Mouse (Mus musculus) heart, postnatal 0 days (tissue): ENCODE results near the gene Nfix. TPM values are rescaled to one million over a fixed set of nuclear protein-coding genes. Genes with fewer than 3 reads are reported as not detected.

Experiments
- ATAC-seq: fragments of 200-750 bp; cut with Nextera tagmentation; 2 replicates; pipeline ENCODE4 v1.8.0; 2017; ENCODE audit warnings: low read depth, moderate number of reproducible peaks, moderate library complexity; ENCODE audit not compliant: insufficient read depth
- DNase-seq: peaks from one replicate; pipeline ENCODE4 v3.0.0-alpha.2; 2016; ENCODE audit warnings: low spot score
- H3K27ac ChIP-seq: fragments of 300-500 bp; sonication (generic); 2 replicates; pipeline ENCODE4 v1.5.1; 2014; ENCODE audit warnings: low read depth, mild to moderate bottlenecking
- H3K27me3 ChIP-seq: fragments of 300-500 bp; sonication (generic); 2 replicates; pipeline ENCODE4 v1.6.1; 2014; ENCODE audit warnings: low read length, mixed read lengths; ENCODE audit not compliant: control insufficient read depth, insufficient read depth
- H3K36me3 ChIP-seq: fragments of 300-500 bp; sonication (generic); replicated peaks from 2 replicates; pipeline ENCODE4 v1.6.1; 2014; ENCODE audit warnings: low read length, mixed read lengths; ENCODE audit not compliant: control insufficient read depth, insufficient read depth
- H3K4me1 ChIP-seq: fragments of 300-500 bp; sonication (generic); 2 replicates; pipeline ENCODE4 v1.6.1; 2014; ENCODE audit warnings: antibody characterized with exemption; ENCODE audit not compliant: control insufficient read depth, insufficient read depth
- H3K4me2 ChIP-seq: fragments of 300-500 bp; sonication (generic); 2 replicates; pipeline ENCODE4 v1.6.1; 2014; ENCODE audit warnings: low read depth, mild to moderate bottlenecking, low read length, moderate library complexity
- H3K4me3 ChIP-seq: fragments of 300-500 bp; sonication (generic); 2 replicates; pipeline ENCODE4 v1.5.1; 2014; ENCODE audit warnings: low read depth, low read length
- H3K9ac ChIP-seq: fragments of 300-500 bp; sonication (generic); replicated peaks from 2 replicates; pipeline ENCODE4 v1.6.1; 2014; ENCODE audit warnings: low read depth, low read length, mixed read lengths
- H3K9me3 ChIP-seq: fragments of 300-500 bp; sonication (generic); replicated peaks from 2 replicates; pipeline ENCODE4 v1.6.1; 2016; ENCODE audit warnings: low read length; ENCODE audit not compliant: control insufficient read depth
- CTCF ChIP-seq: IDR thresholded peaks from 2 replicates; pipeline ENCODE4 v1.5.1; 2016; ENCODE audit warnings: antibody characterized with exemption, control low read depth, low read depth
- EP300 ChIP-seq: IDR thresholded peaks from 2 replicates; pipeline ENCODE4 v1.6.1; 2016; ENCODE audit warnings: antibody characterized with exemption, low read depth
- WGBS: fragments of 180-500 bp; shearing (Covaris S2); extraction: QIAGEN DNeasy Blood & Tissue Kit; methylation state at CpG from one replicate; pipeline ENCODE4 v1.1.7; 2014; 5-methylcytosine and 5-hydroxymethylcytosine counted together
- polyA plus RNA-seq: library from polyadenylated mRNA; unstranded; fragments of >200 nt; fragmentation: Nextera tagmentation; extraction: Ambion mirVana; gene quantifications from 2 replicates; pipeline ENCODE4 v1.2.1, GENCODE M21; 2015
- total RNA-seq: library from RNA; depleted of rRNA; stranded (reverse); fragments of >200 nt; gene quantifications from 2 replicates; pipeline ENCODE4 v1.2.3, GENCODE M21; 2014; ENCODE audit warnings: low replicate concordance

Gene Nfix
- total and polyA plus RNA-seq, 2 experiments from 2014 or later = 18.2 to 41.9 TPM

DNA sequence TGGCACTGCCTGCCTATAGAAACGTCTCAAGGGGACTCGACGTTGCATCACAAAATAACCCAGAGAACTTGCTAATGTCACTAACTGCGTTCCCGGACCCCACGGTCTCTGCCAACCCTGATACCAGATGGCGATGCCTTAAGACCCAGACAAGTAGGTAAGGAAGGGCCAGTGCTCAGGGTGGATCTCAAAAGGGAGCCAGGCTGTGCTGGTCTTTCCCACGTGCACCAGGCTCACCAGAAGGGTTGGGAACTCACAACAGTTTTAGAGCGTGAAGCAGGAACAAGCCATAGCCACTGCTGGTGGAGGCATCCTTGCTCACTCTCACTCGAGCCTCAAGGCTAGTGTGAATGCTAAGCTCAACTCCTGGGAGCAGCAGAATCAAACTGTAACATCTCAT is 32.9 kb downstream of the Nfix start:
- Histone ChIP-seq H3K4me2 (no peak overlapping the region), H3K27ac (no peak overlapping the region), H3K4me1 (0 out of 2 replicates have a peak, but pooled peaks cover 3% of the 10 kb centered on the region), H3K4me3 (no peak overlapping the region), H3K9me3 (no peaks in the 10 kb centered on the region), H3K9ac (no peak overlapping the region), H3K36me3 (peaks cover 19% of the 10 kb centered on the region), H3K27me3 (no peaks in the 10 kb centered on the region; the same call in 1 of the 2 replicates)
- WGBS = 86% methylated on average over 10 of the region's 10 CpGs
- ATAC-seq (no peak), DNase-seq (no peak)
- TF ChIP-seq EP300 = no peak
- TF ChIP-seq CTCF = no peak

DNA sequence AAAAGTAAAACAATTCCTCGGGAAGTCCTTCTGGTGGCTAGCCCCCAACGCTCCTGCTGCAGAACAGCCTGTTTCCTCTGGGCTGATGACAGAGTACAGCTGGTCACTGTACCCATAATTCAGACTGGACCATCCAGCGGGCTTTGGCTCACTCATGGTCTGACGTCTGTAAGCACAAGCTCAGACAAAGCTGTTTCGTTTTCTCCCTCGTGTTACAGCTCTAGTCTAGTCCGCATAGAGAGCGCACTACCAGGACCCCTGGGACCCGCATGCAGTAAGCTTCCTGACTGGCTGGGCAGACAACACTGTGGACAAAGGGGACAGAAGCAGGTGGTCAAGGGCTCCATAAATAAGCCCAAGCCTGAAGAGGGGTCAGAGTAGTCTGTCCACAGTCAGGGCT is 33.7 kb downstream of the Nfix start:
- Histone ChIP-seq H3K27ac (0 out of 2 replicates have a peak overlapping the region, but pooled peaks have one; percentile 1), H3K9me3 (no peaks in the 10 kb centered on the region), H3K9ac (no peak overlapping the region), H3K27me3 (no peaks in the 10 kb centered on the region; the same call in 1 of the 2 replicates), H3K4me1 (0 out of 2 replicates have a peak, but pooled peaks cover 3% of the 10 kb centered on the region), H3K4me2 (no peak overlapping the region), H3K4me3 (no peak overlapping the region), H3K36me3 (peaks cover 16% of the 10 kb centered on the region)
- WGBS = 69% methylated on average over 9 of the region's 9 CpGs
- TF ChIP-seq EP300 (no peak), CTCF (no peak)
- DNase-seq = no peak
- ATAC-seq = peak; percentile 40; the same call in 1 of the 2 replicates

DNA sequence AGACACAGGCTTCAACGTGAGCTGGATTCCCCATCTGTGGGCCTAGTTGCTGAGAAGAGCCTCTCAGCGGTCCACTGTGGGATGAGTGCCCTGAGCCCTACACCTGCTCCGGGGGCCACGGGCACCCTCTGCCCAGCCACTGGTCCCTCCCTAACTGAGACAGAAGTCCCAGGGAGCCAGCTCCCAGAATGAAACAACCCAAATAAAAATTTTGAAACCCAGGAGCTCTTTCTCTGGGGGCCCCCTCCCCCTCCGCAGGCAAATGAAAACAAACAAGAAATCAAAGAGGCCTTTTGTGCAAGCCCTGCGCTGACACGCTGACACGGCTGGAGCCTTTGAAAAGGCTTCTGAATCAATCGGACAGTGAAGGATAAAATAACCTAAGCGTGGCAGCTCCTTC is 34.5 kb downstream of the Nfix start:
- Histone ChIP-seq H3K4me3 (no peak overlapping the region), H3K4me2 (no peak overlapping the region), H3K27ac (no peak overlapping the region), H3K36me3 (peaks cover 10% of the 10 kb centered on the region), H3K9me3 (no peaks in the 10 kb centered on the region), H3K4me1 (0 out of 2 replicates have a peak, but pooled peaks cover 3% of the 10 kb centered on the region), H3K9ac (no peak overlapping the region), H3K27me3 (no peaks in the 10 kb centered on the region)
- DNase-seq (no peak), ATAC-seq (no peak)
- TF ChIP-seq EP300 = no peak
- TF ChIP-seq CTCF = no peak
- WGBS = 50% methylated on average over 10 of the region's 10 CpGs

DNA sequence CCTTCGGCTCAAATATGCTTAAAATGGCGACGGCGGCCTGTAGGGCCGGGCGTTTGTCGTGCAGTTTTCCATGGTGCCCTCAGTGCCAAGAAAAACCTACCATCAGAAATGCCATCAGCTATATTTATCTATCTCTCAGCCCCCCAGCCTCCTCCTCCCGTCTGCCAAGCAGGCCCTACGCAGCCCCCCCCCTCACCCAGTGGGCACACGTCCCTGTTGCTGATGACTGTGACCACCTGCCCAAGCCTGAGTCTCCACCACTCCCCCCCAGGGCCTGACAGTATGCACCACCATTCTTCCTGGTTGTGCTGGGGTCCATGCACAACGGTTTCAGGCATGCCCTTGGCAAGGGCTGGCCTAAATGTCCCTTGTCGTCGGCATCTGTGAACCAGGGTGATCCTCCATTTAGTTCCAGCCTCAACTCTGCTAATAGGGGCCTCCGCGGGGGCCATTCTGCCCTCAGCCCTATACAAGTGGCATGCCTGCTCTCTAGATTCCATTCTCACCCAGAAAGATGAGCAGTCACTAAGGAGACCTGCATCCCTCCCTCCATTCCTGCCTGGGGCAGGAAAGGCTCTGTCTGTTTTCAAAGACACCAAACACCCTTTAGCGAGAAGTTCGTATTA is 35.2 kb downstream of the Nfix start:
- Histone ChIP-seq H3K4me3 (no peak overlapping the region), H3K4me2 (no peak overlapping the region), H3K27me3 (no peaks in the 10 kb centered on the region), H3K27ac (no peak overlapping the region), H3K9me3 (no peaks in the 10 kb centered on the region), H3K36me3 (peaks cover 10% of the 10 kb centered on the region), H3K9ac (no peak overlapping the region), H3K4me1 (0 out of 2 replicates have a peak, but pooled peaks cover 3% of the 10 kb centered on the region)
- ATAC-seq (no peak), DNase-seq (no peak)
- WGBS = 78% methylated on average over 17 of the region's 17 CpGs
- TF ChIP-seq CTCF (no peak), EP300 (no peak)

DNA sequence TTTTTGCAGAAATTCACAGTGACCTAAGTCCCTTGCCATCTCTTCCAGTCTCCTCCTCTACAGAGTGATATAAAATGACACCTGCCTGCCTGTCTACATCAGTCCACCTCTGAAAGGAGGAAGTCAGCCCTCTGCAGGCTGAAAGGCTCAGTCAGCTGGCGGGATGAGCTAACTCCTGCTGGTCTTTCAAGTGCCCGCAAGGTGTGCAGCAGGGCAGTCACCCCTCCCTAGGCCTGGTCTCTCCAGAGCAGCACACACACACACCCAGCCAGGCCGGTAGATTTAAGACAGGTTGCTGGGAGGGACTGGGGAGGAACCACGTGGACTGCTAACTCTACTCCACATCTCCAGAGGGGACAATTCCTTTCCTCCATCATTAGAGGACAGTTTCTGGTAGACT is 36.0 kb downstream of the Nfix start:
- WGBS = 75% methylated on average over 4 of the region's 4 CpGs
- Histone ChIP-seq H3K4me2 (no peak overlapping the region), H3K27me3 (no peaks in the 10 kb centered on the region)

More for the DNA sequence above, 36.0 kb downstream of the Nfix start:
- Histone ChIP-seq H3K4me1 (0 out of 2 replicates have a peak, but pooled peaks cover 3% of the 10 kb centered on the region), H3K4me3 (no peak overlapping the region), H3K36me3 (peaks cover 10% of the 10 kb centered on the region), H3K9ac (no peak overlapping the region), H3K9me3 (no peaks in the 10 kb centered on the region), H3K27ac (no peak overlapping the region)
- TF ChIP-seq EP300 (no peak), CTCF (no peak)
- DNase-seq = no peak
- ATAC-seq = no peak
